Mouse (Mus musculus): Measurements from ENCODE around the gene Nup210l. TPM values are rescaled to one million over a fixed set of nuclear protein-coding genes. Genes with fewer than 3 reads are reported as not detected.

The Nup210l gene
- polyA plus RNA-seq, 1 experiment from 2014 or later: 0.66 TPM

GRCm38 (mm10) chr3:90155996-90156395, 52.1 kb downstream of the Nup210l start:
- H3K4me1 ChIP-seq (replicated peaks; ENCODE audit: control insufficient read depth, insufficient read depth, low read length): no peaks in the 10 kb centered on the region
- H3K27me3 ChIP-seq (ENCODE audit: control insufficient read depth, insufficient read depth, low read length): no peaks in the 10 kb centered on the region
- H3K4me2 ChIP-seq (replicated peaks; ENCODE audit: low read depth, low read length): no peak overlapping the region
- no peaks in the 10 kb centered on the region for H3K9me3 ChIP-seq (ENCODE audit: control insufficient read depth, low read length)
- no peak overlapping the region for H3K4me3 ChIP-seq (ENCODE audit: low read depth, low read length)
- no peak overlapping the region for H3K27ac ChIP-seq (ENCODE audit: low read depth, low read length)
- 81% methylated on average over 5 of the region's 5 CpGs for WGBS
- no peaks in the 10 kb centered on the region for H3K36me3 ChIP-seq (ENCODE audit: control insufficient read depth, insufficient read depth, low read length)
- H3K9ac ChIP-seq (ENCODE audit: low read depth, low read length): no peak overlapping the region
- ATAC-seq (ENCODE audit: low FRiP score): no peak
- no peak for DNase-seq (ENCODE audit: low spot score)

- ATAC-seq (ENCODE audit: low FRiP score) (no peak), DNase-seq (ENCODE audit: low spot score) (no peak)
- Histone ChIP-seq H3K4me1 (replicated peaks; ENCODE audit: control insufficient read depth, insufficient read depth, low read length) (no peaks in the 10 kb centered on the region), H3K4me3 (ENCODE audit: low read depth, low read length) (no peak overlapping the region), H3K9me3 (ENCODE audit: control insufficient read depth, low read length) (no peaks in the 10 kb centered on the region), H3K9ac (ENCODE audit: low read depth, low read length) (no peak overlapping the region), H3K4me2 (replicated peaks; ENCODE audit: low read depth, low read length) (no peak overlapping the region), H3K27ac (ENCODE audit: low read depth, low read length) (no peak overlapping the region), H3K36me3 (ENCODE audit: control insufficient read depth, insufficient read depth, low read length) (no peaks in the 10 kb centered on the region), H3K27me3 (ENCODE audit: control insufficient read depth, insufficient read depth, low read length) (no peaks in the 10 kb centered on the region)
- 93% methylated on average over 9 of the region's 9 CpGs for WGBS
Observed at GRCm38 (mm10) chr3:90159757-90160156, 55.8 kb downstream of the Nup210l start.

- no peaks in the 10 kb centered on the region for H3K4me1 ChIP-seq (replicated peaks; ENCODE audit: control insufficient read depth, insufficient read depth, low read length)
- WGBS: 85% methylated on average over 3 of the region's 3 CpGs
- H3K36me3 ChIP-seq (ENCODE audit: control insufficient read depth, insufficient read depth, low read length): no peaks in the 10 kb centered on the region
- no peaks in the 10 kb centered on the region for H3K9me3 ChIP-seq (ENCODE audit: control insufficient read depth, low read length)
- no peak overlapping the region for H3K4me3 ChIP-seq (ENCODE audit: low read depth, low read length)
- H3K27me3 ChIP-seq (ENCODE audit: control insufficient read depth, insufficient read depth, low read length): no peaks in the 10 kb centered on the region
- H3K27ac ChIP-seq (ENCODE audit: low read depth, low read length): no peak overlapping the region
- H3K9ac ChIP-seq (ENCODE audit: low read depth, low read length): no peak overlapping the region
- DNase-seq (ENCODE audit: low spot score): no peak
- no peak for ATAC-seq (ENCODE audit: low FRiP score)
- H3K4me2 ChIP-seq (replicated peaks; ENCODE audit: low read depth, low read length): no peak overlapping the region
Observed at GRCm38 (mm10) chr3:90161541-90161940, 57.6 kb downstream of the Nup210l start.

- H3K36me3 ChIP-seq (ENCODE audit: control insufficient read depth, insufficient read depth, low read length): no peaks in the 10 kb centered on the region
- H3K27ac ChIP-seq (ENCODE audit: low read depth, low read length): no peak overlapping the region
- no peak for DNase-seq (ENCODE audit: low spot score)
- H3K4me2 ChIP-seq (replicated peaks; ENCODE audit: low read depth, low read length): no peak overlapping the region
- no peaks in the 10 kb centered on the region for H3K27me3 ChIP-seq (ENCODE audit: control insufficient read depth, insufficient read depth, low read length)
- H3K9me3 ChIP-seq (ENCODE audit: control insufficient read depth, low read length): no peaks in the 10 kb centered on the region
- no peak overlapping the region for H3K9ac ChIP-seq (ENCODE audit: low read depth, low read length)
- ATAC-seq (ENCODE audit: low FRiP score): no peak
- 78% methylated on average over 3 of the region's 3 CpGs for WGBS
- H3K4me1 ChIP-seq (replicated peaks; ENCODE audit: control insufficient read depth, insufficient read depth, low read length): no peaks in the 10 kb centered on the region
- H3K4me3 ChIP-seq (ENCODE audit: low read depth, low read length): no peak overlapping the region
Observed at GRCm38 (mm10) chr3:90179566-90179965, 75.6 kb downstream of the Nup210l start.

GRCm38 (mm10) chr3:90183581-90183980, 79.6 kb downstream of the Nup210l start:
- WGBS: 84% methylated on average over 3 of the region's 3 CpGs
- Histone ChIP-seq H3K9me3 (ENCODE audit: control insufficient read depth, low read length) (no peaks in the 10 kb centered on the region), H3K36me3 (ENCODE audit: control insufficient read depth, insufficient read depth, low read length) (no peaks in the 10 kb centered on the region), H3K27me3 (ENCODE audit: control insufficient read depth, insufficient read depth, low read length) (no peaks in the 10 kb centered on the region), H3K9ac (ENCODE audit: low read depth, low read length) (no peak overlapping the region), H3K27ac (ENCODE audit: low read depth, low read length) (no peak overlapping the region), H3K4me1 (replicated peaks; ENCODE audit: control insufficient read depth, insufficient read depth, low read length) (no peaks in the 10 kb centered on the region), H3K4me3 (ENCODE audit: low read depth, low read length) (no peak overlapping the region), H3K4me2 (replicated peaks; ENCODE audit: low read depth, low read length) (no peak overlapping the region)
- ATAC-seq (ENCODE audit: low FRiP score) (no peak), DNase-seq (ENCODE audit: low spot score) (no peak)

GRCm38 (mm10) chr3:90190859-90191510, 87.1 kb downstream of the Nup210l start:
- no peak overlapping the region for H3K27ac ChIP-seq (ENCODE audit: low read depth, low read length)
- 81% methylated on average over 11 of the region's 11 CpGs for WGBS
- DNase-seq (ENCODE audit: low spot score): no peak

GRCm38 (mm10) chr3:90194759-90195158, 90.8 kb downstream of the Nup210l start:
- no peak overlapping the region for H3K4me3 ChIP-seq (ENCODE audit: low read depth, low read length)
- DNase-seq (ENCODE audit: low spot score) (no peak), ATAC-seq (ENCODE audit: low FRiP score) (no peak)
- no peak overlapping the region for H3K9ac ChIP-seq (ENCODE audit: low read depth, low read length)
- H3K27me3 ChIP-seq (ENCODE audit: control insufficient read depth, insufficient read depth, low read length): no peaks in the 10 kb centered on the region
- H3K36me3 ChIP-seq (ENCODE audit: control insufficient read depth, insufficient read depth, low read length): no peaks in the 10 kb centered on the region
- H3K4me1 ChIP-seq (replicated peaks; ENCODE audit: control insufficient read depth, insufficient read depth, low read length): no peaks in the 10 kb centered on the region
- 67% methylated on average over 4 of the region's 4 CpGs for WGBS
- H3K4me2 ChIP-seq (replicated peaks; ENCODE audit: low read depth, low read length): no peak overlapping the region
- H3K9me3 ChIP-seq (ENCODE audit: control insufficient read depth, low read length): no peaks in the 10 kb centered on the region
- no peak overlapping the region for H3K27ac ChIP-seq (ENCODE audit: low read depth, low read length)

More at GRCm38 (mm10) chr3:90190859-90191510, 87.1 kb downstream of the Nup210l start:
- Histone ChIP-seq H3K27me3 (ENCODE audit: control insufficient read depth, insufficient read depth, low read length) (no peaks in the 10 kb centered on the region), H3K4me3 (ENCODE audit: low read depth, low read length) (no peak overlapping the region), H3K4me2 (replicated peaks; ENCODE audit: low read depth, low read length) (no peak overlapping the region), H3K9me3 (ENCODE audit: control insufficient read depth, low read length) (no peaks in the 10 kb centered on the region), H3K36me3 (ENCODE audit: control insufficient read depth, insufficient read depth, low read length) (no peaks in the 10 kb centered on the region), H3K4me1 (replicated peaks; ENCODE audit: control insufficient read depth, insufficient read depth, low read length) (no peaks in the 10 kb centered on the region), H3K9ac (ENCODE audit: low read depth, low read length) (no peak overlapping the region)
- no peak for ATAC-seq (ENCODE audit: low FRiP score)

GRCm38 (mm10) chr3:90195644-90196043, 91.7 kb downstream of the Nup210l start:
- H3K36me3 ChIP-seq (ENCODE audit: control insufficient read depth, insufficient read depth, low read length): no peaks in the 10 kb centered on the region
- ATAC-seq (ENCODE audit: low FRiP score) (no peak), DNase-seq (ENCODE audit: low spot score) (no peak)
- no peak overlapping the region for H3K27ac ChIP-seq (ENCODE audit: low read depth, low read length)
- H3K4me1 ChIP-seq (replicated peaks; ENCODE audit: control insufficient read depth, insufficient read depth, low read length): no peaks in the 10 kb centered on the region
- H3K9me3 ChIP-seq (ENCODE audit: control insufficient read depth, low read length): no peaks in the 10 kb centered on the region
- no peak overlapping the region for H3K9ac ChIP-seq (ENCODE audit: low read depth, low read length)
- no peaks in the 10 kb centered on the region for H3K27me3 ChIP-seq (ENCODE audit: control insufficient read depth, insufficient read depth, low read length)
- 86% methylated on average over 1 of the region's 1 CpGs for WGBS
- H3K4me2 ChIP-seq (replicated peaks; ENCODE audit: low read depth, low read length): no peak overlapping the region
- no peak overlapping the region for H3K4me3 ChIP-seq (ENCODE audit: low read depth, low read length)

- Histone ChIP-seq H3K9me3 (ENCODE audit: control insufficient read depth, low read length) (no peaks in the 10 kb centered on the region), H3K9ac (ENCODE audit: low read depth, low read length) (no peak overlapping the region), H3K4me1 (replicated peaks; ENCODE audit: control insufficient read depth, insufficient read depth, low read length) (no peaks in the 10 kb centered on the region), H3K27ac (ENCODE audit: low read depth, low read length) (no peak overlapping the region), H3K4me3 (ENCODE audit: low read depth, low read length) (no peak overlapping the region), H3K27me3 (ENCODE audit: control insufficient read depth, insufficient read depth, low read length) (no peaks in the 10 kb centered on the region), H3K36me3 (ENCODE audit: control insufficient read depth, insufficient read depth, low read length) (no peaks in the 10 kb centered on the region), H3K4me2 (replicated peaks; ENCODE audit: low read depth, low read length) (no peak overlapping the region)
- no peak for DNase-seq (ENCODE audit: low spot score)
- WGBS: 80% methylated on average over 1 of the region's 1 CpGs
- no peak for ATAC-seq (ENCODE audit: low FRiP score)
Observed at GRCm38 (mm10) chr3:90197548-90197947, 93.6 kb downstream of the Nup210l start.
